Mouse (Mus musculus) spleen, postnatal 0 days (tissue): ENCODE results near the gene Olfr735. TPM values are rescaled to one million over a fixed set of nuclear protein-coding genes. Genes with fewer than 3 reads are reported as not detected.

ENCODE experiments used
- polyA plus RNA-seq: library from polyadenylated mRNA; unstranded; fragments of >200 nt; fragmentation: Nextera tagmentation; extraction: Ambion mirVana; gene quantifications from 2 replicates; pipeline ENCODE4 v1.2.1, GENCODE M21; 2015

Olfr735 gene
- not detected in 2 replicates for polyA plus RNA-seq

DNA sequence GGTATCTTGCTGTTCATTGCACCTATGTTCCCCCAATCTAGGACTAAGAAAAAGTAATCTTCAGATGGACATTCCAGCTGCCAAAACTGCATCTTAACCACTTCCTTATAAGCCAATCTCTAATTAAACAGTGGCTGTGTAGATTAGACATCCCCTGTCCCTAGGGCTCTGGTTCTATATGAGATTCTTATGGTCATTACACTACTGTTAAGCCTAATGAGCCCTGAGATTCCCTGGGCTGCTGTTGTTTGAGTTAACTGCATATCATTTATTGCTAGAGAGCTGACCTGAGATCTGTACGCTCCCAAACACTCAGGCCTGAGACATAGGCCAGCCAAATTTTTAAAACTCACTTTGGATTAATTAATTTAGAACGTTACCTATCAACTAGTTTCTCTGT lies at the start of gene Olfr735:
Olfr735 (minus strand) TSS at position 77 of the 400 bp plus-strand sequence.

DNA sequence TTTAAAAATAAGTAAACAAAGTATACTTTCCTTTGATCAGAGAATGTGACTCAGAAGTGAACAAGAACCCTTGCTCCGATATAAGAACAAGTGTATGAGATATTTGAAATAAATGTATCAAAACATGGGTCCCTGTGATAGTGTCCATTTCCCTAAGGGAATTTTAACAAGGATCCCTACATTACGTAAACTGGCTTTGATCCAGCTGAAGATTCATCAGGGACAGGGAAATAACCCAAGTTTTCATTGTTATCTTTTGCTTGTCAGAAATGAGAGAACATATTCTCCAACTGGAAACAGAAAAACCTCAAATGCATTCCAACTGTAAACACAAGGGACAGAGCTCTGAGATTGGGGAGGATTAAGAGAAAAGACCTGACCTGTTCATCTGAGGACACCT lies 32.2 kb upstream of the Olfr735 start, which contains the start of gene Olfr736:
Olfr736 (plus strand) TSS at position 301 of the 400 bp plus-strand sequence.

DNA sequence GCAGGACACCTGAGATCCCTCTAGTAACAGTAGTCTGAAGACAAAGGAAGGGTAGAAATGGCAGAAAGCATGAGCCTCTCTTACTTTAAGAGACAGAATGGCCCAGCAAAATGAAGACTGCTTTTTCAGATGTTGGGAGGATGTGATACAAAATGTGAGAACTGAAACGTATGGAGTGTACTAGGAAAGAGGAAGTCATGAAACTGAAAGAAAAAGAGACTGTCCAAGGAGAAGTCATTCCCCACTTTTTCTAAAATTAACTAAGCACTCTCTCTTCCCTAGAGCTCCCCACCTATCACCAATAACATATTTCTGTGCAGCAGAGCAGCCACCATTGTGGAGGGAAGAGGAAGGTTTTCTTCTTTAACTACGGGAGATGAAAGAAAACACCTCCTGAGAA lies 8.9 kb upstream of the Olfr735 start, which contains the start of gene Tlr11:
Tlr11 (plus strand) TSS at position 322 of the 400 bp plus-strand sequence.

GRCm38 (mm10) chr14:50326661-50327060 lies 22.0 kb downstream of the Olfr735 start, which contains the start of gene Olfr734:
TSS of gene Olfr734 (minus strand) at chr14:50326761.

GRCm38 (mm10) chr14:50301422-50301821 lies 47.2 kb downstream of the Olfr735 start, which contains the start of gene Olfr733:
TSS of gene Olfr733 (minus strand) at chr14:50301522.

Other genes with a start within 250 kb of the Olfr735 start
- not detected in 2 replicates for gene Olfr727, start 225.7 kb downstream of the Olfr735 start, polyA plus RNA-seq
- not detected in 2 replicates for gene Olfr728, start 206.2 kb downstream of the Olfr735 start, polyA plus RNA-seq
- not detected in 2 replicates for gene Olfr729, start 196.0 kb downstream of the Olfr735 start, polyA plus RNA-seq
- gene Olfr730, start 160.7 kb downstream of the Olfr735 start, polyA plus RNA-seq, result not detected in 2 replicates
- not detected in 2 replicates for gene Olfr731, start 107.0 kb downstream of the Olfr735 start, polyA plus RNA-seq
- gene Olfr732, start 64.7 kb downstream of the Olfr735 start, polyA plus RNA-seq, result not detected in 2 replicates
- not detected in 2 replicates for gene Olfr733, start 47.4 kb downstream of the Olfr735 start, polyA plus RNA-seq
- not detected in 2 replicates for gene Olfr734, start 22.1 kb downstream of the Olfr735 start, polyA plus RNA-seq
- 0.20 and 0.44 TPM in 2 replicates for gene Tlr11, start 9.0 kb upstream of the Olfr735 start, polyA plus RNA-seq
- not detected in 2 replicates for gene Olfr736, start 32.3 kb upstream of the Olfr735 start, polyA plus RNA-seq
- gene Olfr738, start 58.7 kb upstream of the Olfr735 start, polyA plus RNA-seq, result not detected in 2 replicates
- gene Olfr739, start 69.8 kb upstream of the Olfr735 start, polyA plus RNA-seq, result not detected in 2 replicates
- not detected in 2 replicates for gene Olfr740, start 96.7 kb upstream of the Olfr735 start, polyA plus RNA-seq
- not detected in 2 replicates for gene Olfr741, start 123.9 kb upstream of the Olfr735 start, polyA plus RNA-seq
- not detected in 2 replicates for gene Olfr742, start 154.7 kb upstream of the Olfr735 start, polyA plus RNA-seq
- gene Olfr743, start 173.0 kb upstream of the Olfr735 start, polyA plus RNA-seq, result not detected in 2 replicates